Mouse (Mus musculus) megakaryocyte, embryonic 14.5 days (primary cell): ENCODE results near the gene Ap2a1.

ENCODE experiments used
- FLI1 ChIP-seq: IDR thresholded peaks from 2 replicates; pipeline ENCODE4 v1.6.1; 2012; ENCODE audit warnings: low read length, inconsistent platforms, mixed read lengths
- GATA1 ChIP-seq: IDR thresholded peaks from 3 replicates; pipeline ENCODE4 v1.6.1; 2012; ENCODE audit warnings: mixed read lengths, low read length, inconsistent platforms, borderline replicate concordance

DNA sequence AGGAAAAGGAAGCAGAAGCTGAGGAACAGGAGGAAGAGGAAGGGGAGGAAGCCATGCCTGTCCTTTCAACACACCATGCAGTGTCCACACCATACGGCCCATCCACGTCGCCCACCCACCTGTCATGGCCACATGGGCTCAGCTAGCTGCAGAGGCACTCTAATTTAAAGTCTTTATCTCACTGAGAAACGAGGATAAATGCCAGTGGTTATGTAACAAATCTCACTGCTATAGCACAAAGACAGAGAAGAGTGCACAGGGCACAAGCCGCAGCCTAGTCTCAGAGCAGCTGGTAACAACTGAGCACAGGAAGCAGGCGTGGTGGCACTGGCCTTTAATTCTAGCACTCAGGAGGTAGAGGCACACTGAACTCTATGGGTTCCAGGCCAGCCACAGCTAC, 20.6 kb upstream of the Ap2a1 start:
- TF ChIP-seq GATA1 (no peak), FLI1 (no peak)
